Mouse (Mus musculus) lung, adult 2 months (tissue): Measurements from ENCODE around the gene Gm21992. TPM values are rescaled to one million over a fixed set of nuclear protein-coding genes. Genes with fewer than 3 reads are reported as not detected.
"Not testable (repeated sequence)": the region's sequence is repeated elsewhere in the genome, so short reads cannot be mapped to it uniquely, and the experiment has no call there.

Source experiments
- DNase-seq: peaks from one replicate; pipeline ENCODE4 v3.0.0; 2022
- H3K4me1 ChIP-seq: fragments of 200-500 bp; 2 replicates; pipeline ENCODE4 v1.6.1; 2011; ENCODE audit warnings: low read length; ENCODE audit not compliant: control insufficient read depth, insufficient read depth
- H3K4me3 ChIP-seq: fragments of 200-500 bp; replicated peaks from 2 replicates; pipeline ENCODE3; 2011; ENCODE audit warnings: low read depth, mild to moderate bottlenecking, control low read depth, low read length; ENCODE audit errors: extremely low read depth
- CTCF ChIP-seq: fragments of 200-500 bp; IDR thresholded peaks from 2 replicates; pipeline ENCODE4 v1.5.1; 2011; ENCODE audit warnings: mild to moderate bottlenecking, low read length, control low read depth; ENCODE audit not compliant: insufficient read depth
- POLR2A ChIP-seq: fragments of 200-500 bp; IDR thresholded peaks from 2 replicates; pipeline ENCODE4 v1.6.1; 2011; ENCODE audit warnings: low read depth, mild to moderate bottlenecking, control low read depth, low read length, borderline replicate concordance; ENCODE audit errors: extremely low read depth
- WGBS: fragments of 180-500 bp; shearing (Covaris S2); methylation state at CpG from one replicate; pipeline ENCODE4 v1.1.7; 2018; 5-methylcytosine and 5-hydroxymethylcytosine counted together
- polyA plus RNA-seq: library from polyadenylated mRNA; depleted of rRNA; stranded (reverse); fragments of >200 nt; gene quantifications from 2 replicates; pipeline ENCODE4 v1.2.3, GENCODE M21; 2012

Gene Gm21992
- polyA plus RNA-seq, 1 experiment: 13.5 TPM

- no peak overlapping the region for H3K4me3 ChIP-seq
These were observed 5.9 kb upstream of the Gm21992 start for GRCm38 (mm10) chr19:4817182-4817835.

GRCm38 (mm10) chr19:4813015-4813414 lies 1.6 kb upstream of the Gm21992 start:
- H3K4me1 ChIP-seq: peaks cover 5% of the 10 kb centered on the region
- DNase-seq: no peak
- 89% methylated on average over 6 of the region's 6 CpGs for WGBS
- no peak overlapping the region for H3K4me3 ChIP-seq
- peak; percentile 39; the same call in 1 of the 2 replicates for TF ChIP-seq CTCF
- TF ChIP-seq POLR2A: no peak

More at GRCm38 (mm10) chr19:4817182-4817835, 5.9 kb upstream of the Gm21992 start:
- TF ChIP-seq POLR2A: no peak
- no peak for TF ChIP-seq CTCF
- no peaks in the 10 kb centered on the region for H3K4me1 ChIP-seq
- DNase-seq: no peak
- WGBS: 40% methylated on average over 1 of the region's 1 CpGs

- H3K4me1 ChIP-seq, H3K4me3 ChIP-seq, DNase-seq: not testable (repeated sequence)
- WGBS: 69% methylated on average over 8 of the region's 8 CpGs
These were observed 1.0 kb upstream of the Gm21992 start for GRCm38 (mm10) chr19:4812334-4812949.

DNA sequence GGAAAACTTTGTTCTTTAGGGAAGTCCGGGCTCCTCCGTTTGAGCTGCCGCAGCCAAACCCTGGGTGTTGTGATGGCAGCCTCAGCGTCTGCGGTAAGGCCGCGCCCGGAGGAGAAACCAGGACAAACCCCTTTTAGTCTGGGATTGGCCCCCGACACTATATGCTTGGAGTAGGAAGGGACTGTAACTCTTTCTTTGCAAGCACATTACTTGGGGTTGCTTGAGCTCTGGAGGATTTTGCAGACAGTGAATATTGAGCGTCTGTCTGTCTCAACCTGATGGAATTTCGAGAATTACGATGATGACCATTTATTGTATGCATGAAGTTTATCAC lies 464 bp upstream of the Gm21992 start:
- Histone ChIP-seq H3K4me3 (peak overlapping the region; percentile 82), H3K4me1 (peaks cover 5% of the 10 kb centered on the region)
- no peak for DNase-seq
- TF ChIP-seq CTCF (no peak), POLR2A (no peak)
- WGBS: 4% methylated on average over 12 of the region's 12 CpGs

DNA sequence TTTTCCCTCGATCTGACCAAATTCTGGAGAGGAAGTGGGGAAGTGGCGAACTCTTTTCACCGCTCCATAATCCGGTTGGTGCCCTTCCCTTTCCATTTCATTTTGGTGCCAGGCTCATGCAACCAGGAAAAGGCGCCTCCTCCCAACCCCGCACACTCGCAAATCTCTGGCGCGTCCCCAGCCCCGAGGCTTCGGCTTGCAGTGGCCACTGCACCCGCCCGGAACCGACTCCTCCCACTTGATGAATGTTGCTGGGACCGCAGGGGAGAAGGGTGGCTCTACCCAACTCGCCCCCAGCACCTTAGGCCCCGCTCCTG lies 708 bp downstream of the Gm21992 start:
- no peak for TF ChIP-seq CTCF
- no peak for TF ChIP-seq POLR2A
- Histone ChIP-seq H3K4me3 (peak overlapping the region; percentile 86), H3K4me1 (peaks cover 5% of the 10 kb centered on the region)
- no peak for DNase-seq
- WGBS: under 1% methylated on average over 17 of the region's 17 CpGs

DNA sequence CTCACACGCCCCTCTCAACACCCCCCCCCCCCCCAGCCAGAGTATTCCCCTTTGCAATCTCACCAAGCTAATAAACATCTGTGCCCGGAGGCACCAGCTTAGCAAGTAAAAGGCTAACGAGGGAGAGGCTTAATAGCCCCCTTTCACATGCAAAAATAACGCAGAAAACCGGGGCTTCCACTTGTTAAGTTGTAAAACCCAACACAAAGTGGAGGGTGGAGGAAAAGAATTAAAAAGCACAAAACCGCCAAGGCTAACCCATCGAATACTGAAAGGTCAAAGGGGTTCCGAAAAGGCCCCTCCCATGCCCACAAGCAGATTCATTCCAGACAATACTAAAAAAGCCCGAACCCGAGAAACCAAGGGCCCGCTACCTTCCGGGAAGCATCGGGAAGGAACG lies 1.1 kb downstream of the Gm21992 start:
- H3K4me1 ChIP-seq: peaks cover 5% of the 10 kb centered on the region
- no peak for TF ChIP-seq CTCF
- DNase-seq: no peak
- WGBS: under 1% methylated on average over 14 of the region's 14 CpGs
- peak overlapping the region; percentile 86 for H3K4me3 ChIP-seq

DNA sequence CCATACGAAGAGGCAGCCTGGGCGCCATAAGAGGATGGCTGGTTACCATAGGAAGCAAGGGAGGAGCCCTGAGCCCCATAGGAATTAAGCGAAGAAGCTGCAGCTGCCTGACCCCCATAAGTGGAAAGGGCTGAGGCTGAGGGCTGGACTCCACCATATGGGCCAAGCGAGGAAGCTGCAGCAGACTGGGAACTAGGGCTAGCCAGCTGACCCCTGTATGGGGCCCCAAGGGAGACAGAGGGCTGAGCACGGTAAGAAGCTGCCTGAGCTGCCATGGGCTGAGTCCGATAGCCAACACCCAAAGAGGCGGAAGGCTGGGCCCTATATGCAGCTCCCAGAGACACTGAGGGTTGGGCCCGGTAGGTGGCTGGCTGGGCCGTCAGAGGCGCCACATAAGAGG lies 8.1 kb downstream of the Gm21992 start:
- no peak for DNase-seq
- WGBS: 87% methylated on average over 10 of the region's 10 CpGs
- TF ChIP-seq CTCF: no peak
- no peak for TF ChIP-seq POLR2A
- Histone ChIP-seq H3K4me3 (no peak overlapping the region), H3K4me1 (no peaks in the 10 kb centered on the region; the same call in 1 of the 2 replicates)

GRCm38 (mm10) chr19:4802691-4803091 lies 8.7 kb downstream of the Gm21992 start:
- TF ChIP-seq POLR2A (no peak), CTCF (no peak)
- no peaks in the 10 kb centered on the region; the same call in 1 of the 2 replicates for H3K4me1 ChIP-seq
- no peak for DNase-seq
- 95% methylated on average over 7 of the region's 7 CpGs for WGBS
- H3K4me3 ChIP-seq: no peak overlapping the region

- DNase-seq: no peak
- WGBS: 87% methylated on average over 5 of the region's 5 CpGs
These were observed 12.3 kb downstream of the Gm21992 start for GRCm38 (mm10) chr19:4799083-4799482.

DNA sequence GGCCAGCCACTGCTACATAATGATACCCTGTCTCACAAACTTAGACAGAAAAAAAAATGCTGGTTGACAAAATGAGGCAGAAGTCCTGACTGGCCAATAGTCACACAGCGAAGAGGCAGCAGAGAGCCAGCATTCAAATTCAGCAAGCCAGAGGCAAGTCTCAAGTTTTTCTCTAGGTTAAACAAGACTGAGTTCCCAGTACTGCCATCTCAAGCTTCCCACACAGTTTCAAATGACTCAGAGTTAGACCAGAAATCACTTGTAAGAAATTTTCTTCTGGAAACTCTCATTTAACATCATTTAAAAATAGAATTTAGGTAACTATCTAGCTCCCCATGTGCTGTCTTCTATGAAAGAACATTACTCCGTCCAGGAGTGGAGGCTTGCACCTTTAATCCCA lies 13.6 kb downstream of the Gm21992 start:
- WGBS: 97% methylated on average over 2 of the region's 2 CpGs
- TF ChIP-seq CTCF: no peak
- TF ChIP-seq POLR2A: no peak
- H3K4me1 ChIP-seq: peaks cover 2% of the 10 kb centered on the region; the same call in 1 of the 2 replicates
- no peak for DNase-seq
- no peak overlapping the region for H3K4me3 ChIP-seq

More at GRCm38 (mm10) chr19:4799083-4799482, 12.3 kb downstream of the Gm21992 start:
- TF ChIP-seq CTCF (no peak), POLR2A (no peak)
- H3K4me1 ChIP-seq: no peaks in the 10 kb centered on the region; the same call in 1 of the 2 replicates
- H3K4me3 ChIP-seq: no peak overlapping the region
